Mouse (Mus musculus): ENCODE data around the gene 4930451I11Rik. TPM values are rescaled to one million over a fixed set of nuclear protein-coding genes. Genes with fewer than 3 reads are reported as not detected.

Gene 4930451I11Rik
- polyA plus RNA-seq (2015; fragmentation: Nextera tagmentation; extraction: Ambion mirVana): not detected in 2 replicates

- no peak for DNase-seq (ENCODE audit: low spot score)
Measured at GRCm38 (mm10) chr7:126831539-126831938, at the start of gene 4930451I11Rik. Gene 4930451I11Rik (minus strand): TSS chr7:126831639.

DNA sequence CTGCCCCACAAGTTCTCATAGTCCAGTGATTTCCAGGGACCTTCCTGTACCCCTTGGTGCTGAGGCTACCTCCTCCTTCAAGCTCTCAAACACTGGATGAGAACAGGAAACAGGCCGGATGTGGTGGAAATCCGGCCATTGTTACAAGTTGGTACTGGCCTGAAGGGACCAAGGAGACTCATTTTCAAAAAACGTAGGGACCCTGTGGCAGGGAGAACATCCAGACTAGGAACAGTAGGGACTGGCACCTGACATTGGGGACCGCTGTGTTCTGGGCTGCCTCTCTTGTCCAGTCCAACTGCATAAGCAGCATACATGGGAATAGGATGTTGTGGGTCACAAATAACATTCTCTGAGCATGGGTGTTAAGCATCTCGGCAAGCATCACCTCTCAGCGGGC is 49.6 kb upstream of the 4930451I11Rik start:
- no peak for DNase-seq (ENCODE audit: low spot score)

DNA sequence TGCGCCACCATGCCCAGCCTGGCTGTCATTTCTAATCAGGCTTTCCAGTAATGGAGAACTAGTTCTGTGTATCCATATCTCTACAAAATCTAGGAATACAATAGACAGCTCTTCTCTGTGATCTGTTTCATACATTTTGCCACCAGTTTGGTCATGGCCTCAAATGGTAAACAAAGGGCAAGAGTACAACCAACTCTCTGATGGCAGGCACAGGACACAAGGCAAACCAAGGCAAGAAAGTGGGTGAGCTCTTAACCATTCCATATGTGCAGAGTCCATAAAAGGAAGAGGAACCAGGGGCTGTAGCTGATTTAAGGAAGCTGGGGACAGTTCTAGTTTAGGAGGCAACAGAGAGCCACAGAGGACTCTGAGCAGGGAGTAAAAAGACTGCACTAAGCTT is 45.8 kb upstream of the 4930451I11Rik start:
- no peak for DNase-seq (ENCODE audit: low spot score)

DNA sequence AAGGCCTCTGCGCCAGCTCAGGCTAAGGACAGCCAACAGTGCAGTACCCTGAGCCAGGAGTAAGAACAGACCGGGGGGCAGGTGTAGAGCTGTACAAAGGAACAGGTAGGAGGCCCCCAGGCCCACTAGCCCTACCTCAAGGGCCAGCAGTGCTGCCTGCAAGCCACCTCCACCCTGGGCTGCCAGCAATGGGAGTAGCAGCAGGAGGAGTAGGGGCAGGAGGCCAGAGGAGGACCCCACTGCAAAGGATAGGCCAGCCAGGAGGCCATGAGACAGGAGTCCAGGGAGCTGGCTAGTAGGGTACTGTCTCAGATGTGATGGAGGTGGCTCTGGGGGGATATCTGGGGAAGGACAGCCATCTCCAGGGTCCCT is 39.1 kb upstream of the 4930451I11Rik start:
- DNase-seq (ENCODE audit: low spot score): no peak

GRCm38 (mm10) chr7:126869780-126870519 is 38.5 kb upstream of the 4930451I11Rik start:
- DNase-seq (ENCODE audit: low spot score): no peak

GRCm38 (mm10) chr7:126868003-126868402 is 36.6 kb upstream of the 4930451I11Rik start:
- DNase-seq (ENCODE audit: low spot score): no peak

GRCm38 (mm10) chr7:126867534-126867933 is 36.1 kb upstream of the 4930451I11Rik start:
- no peak for DNase-seq (ENCODE audit: low spot score)

DNA sequence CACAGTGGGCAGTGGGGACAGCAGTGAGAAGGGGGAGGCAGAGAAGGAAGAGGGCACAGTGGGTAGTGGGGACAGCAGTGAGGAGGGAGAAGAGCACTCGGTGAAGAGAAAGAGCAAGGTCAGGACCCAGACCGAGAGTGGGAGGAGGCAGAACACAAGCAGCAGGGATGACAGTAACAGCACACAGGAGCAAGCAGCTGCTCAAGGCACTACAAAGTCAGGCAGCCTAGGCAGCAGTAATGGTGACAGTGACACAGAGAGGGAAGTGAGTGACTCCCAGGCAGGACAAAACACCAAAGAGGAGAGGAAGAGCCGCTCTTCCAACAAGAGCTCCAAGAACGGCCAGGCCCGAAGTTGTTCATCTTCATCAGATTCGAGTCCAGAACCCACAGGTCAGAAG is 32.4 kb upstream of the 4930451I11Rik start:
- DNase-seq (ENCODE audit: low spot score): no peak

GRCm38 (mm10) chr7:126862147-126862784 is 30.8 kb upstream of the 4930451I11Rik start, which contains the start of gene Ino80e:
Gene Ino80e (minus strand): TSS chr7:126862377.
- peak; percentile 94 for DNase-seq (ENCODE audit: low spot score)

GRCm38 (mm10) chr7:126861429-126862130 is 30.1 kb upstream of the 4930451I11Rik start, which contains the start of gene Hirip3:
Gene Hirip3 (plus strand): TSS chr7:126861972.
- peak; percentile 92 for DNase-seq (ENCODE audit: low spot score)

DNA sequence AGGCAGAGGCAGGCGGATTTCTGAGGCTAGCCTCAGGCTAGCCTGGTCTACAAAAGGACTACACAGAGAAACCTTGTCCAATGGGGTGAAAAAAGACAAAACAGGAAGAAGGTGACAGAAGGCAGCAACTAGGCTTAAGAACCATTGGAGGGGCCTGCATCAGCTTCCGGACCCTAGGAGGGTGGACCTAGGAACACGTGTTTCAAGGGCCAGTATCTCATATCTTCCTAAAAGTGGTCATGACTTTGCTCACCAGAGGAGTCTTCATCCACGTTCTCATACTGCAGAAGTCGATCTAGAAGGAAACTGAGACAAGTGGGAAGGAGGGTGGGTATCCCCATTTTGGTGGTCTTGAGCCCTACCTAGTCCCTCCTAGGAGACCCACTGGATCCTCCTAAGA is 29.5 kb upstream of the 4930451I11Rik start:
- no peak for DNase-seq (ENCODE audit: low spot score)

- peak; percentile 73 for DNase-seq (ENCODE audit: low spot score)
Measured at GRCm38 (mm10) chr7:126856741-126857420, 25.4 kb upstream of the 4930451I11Rik start.

DNA sequence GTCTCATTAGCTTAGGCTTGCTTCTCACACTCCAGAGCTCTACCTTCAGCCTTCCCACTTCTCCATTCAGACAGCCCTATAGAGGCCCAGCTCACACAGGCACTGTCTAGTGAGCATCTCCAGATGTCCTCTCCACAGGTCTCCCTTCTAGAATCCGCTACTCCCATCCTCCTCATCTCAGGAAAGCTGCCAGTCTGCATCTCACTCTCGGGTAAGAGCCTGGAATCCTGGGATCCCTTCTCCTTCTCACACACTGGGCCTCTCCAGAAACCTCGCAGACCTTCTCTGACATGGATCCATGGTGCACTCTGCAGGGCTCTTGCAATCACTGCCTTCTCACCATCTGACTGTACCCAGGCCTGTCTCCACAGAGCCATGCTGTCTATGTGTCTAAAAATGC is 24.2 kb upstream of the 4930451I11Rik start:
- DNase-seq (ENCODE audit: low spot score): no peak

DNA sequence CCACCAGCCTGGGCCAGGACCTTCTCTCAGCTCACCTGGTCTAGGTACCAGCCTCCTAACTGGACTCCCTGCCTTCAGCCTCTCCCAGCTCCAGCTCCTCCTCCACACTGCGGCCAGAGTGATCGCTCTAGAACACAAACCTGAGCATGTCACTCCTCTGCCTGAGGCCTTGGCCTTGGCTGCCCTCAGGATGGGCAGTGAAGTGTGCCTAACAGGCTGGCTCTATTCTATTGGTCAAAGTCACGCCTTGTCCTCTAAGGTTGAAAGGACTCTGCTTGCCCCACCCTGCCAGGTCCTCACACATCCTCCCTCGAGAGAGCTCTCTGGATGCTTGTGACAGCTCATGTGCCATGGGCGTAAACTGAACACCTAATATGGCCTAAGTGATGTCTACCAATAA is 22.0 kb upstream of the 4930451I11Rik start:
- no peak for DNase-seq (ENCODE audit: low spot score)

GRCm38 (mm10) chr7:126851192-126851591 is 19.8 kb upstream of the 4930451I11Rik start:
- no peak for DNase-seq (ENCODE audit: low spot score)

DNA sequence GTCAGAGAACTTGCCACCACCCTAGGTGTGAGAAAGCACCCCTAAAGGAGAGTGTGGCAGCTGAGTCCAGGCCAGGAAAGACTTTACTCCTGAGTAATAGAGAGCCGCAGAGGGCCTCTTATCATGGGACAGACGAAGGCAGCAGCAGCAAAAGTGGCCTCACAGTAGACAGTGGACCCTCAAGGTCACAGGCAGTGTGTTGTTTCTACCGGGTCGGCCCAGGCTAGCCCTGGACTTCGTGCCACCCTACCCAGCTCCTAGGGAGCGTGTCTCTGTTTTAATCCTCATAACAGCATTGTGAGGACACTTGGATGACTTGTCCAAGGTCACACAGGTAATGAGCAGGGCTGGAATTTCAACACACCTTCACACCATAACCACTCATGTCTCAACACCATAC is 18.7 kb upstream of the 4930451I11Rik start:
- DNase-seq (ENCODE audit: low spot score): no peak

GRCm38 (mm10) chr7:126848794-126849193 is 17.4 kb upstream of the 4930451I11Rik start:
- no peak for DNase-seq (ENCODE audit: low spot score)

DNA sequence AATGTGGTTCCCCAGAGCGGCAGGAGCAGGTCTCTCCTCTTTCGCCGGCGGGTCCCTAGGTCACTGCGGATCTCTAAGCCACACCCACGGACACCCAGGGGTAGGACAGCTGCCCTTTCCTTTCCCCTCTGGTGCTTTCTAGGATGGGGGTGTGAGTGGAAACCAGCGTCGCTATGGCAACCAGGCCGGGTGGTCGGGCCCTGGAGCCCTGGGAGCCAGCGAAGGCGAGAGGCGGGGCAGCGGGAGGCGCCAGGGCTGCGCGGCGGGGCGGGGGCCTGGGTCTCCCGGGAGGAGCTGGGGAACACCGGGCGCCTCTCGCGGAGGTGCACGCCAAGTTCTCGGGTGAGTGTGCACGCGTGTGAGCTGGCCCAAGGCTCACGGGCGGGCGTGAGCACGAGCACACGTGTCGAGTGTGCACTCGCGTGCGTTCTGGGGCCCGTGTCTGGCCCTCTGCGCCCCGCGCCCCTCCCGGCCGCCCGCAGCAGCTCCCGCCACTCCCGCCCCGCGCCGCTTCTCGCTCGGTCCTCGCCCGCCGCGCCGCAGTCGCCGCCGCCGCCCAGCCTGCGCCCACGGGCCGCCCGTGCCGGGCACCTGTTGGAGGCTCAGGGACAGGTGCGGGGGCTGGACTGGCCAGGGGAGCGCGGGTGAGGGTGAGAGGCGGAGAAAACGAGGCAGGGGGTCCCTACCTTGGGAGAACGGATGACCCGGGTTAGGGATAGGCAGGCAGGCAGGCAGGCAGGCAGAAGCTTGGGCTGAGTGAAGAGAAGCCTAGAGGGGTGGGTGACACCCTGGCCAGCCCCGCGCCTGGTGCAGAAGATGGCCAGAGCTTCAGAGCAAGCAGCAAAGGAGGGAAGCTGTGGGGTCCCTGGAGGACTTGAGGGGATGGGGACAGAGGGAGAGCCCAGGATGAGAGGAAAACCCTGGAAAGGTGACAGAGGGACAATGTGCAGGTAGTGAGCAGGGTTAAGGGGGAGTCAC is 16.3 kb upstream of the 4930451I11Rik start:
- no peak for DNase-seq (ENCODE audit: low spot score)

DNA sequence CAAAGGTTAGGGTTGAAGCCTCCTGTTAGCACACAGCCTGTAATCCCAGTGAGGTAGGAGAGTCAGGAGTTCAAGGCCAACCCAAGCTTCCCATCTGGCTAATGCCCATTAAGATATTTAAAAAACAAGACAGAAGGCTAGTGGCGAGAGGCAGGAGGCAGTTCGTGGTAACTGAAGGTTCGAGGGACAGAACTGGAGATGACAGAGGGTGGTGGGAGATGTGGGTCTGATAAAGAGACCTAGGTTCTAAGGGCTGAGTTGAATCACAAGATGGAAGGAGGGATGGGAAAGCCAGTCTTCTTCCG is 15.6 kb upstream of the 4930451I11Rik start, which contains the start of gene Doc2a:
Gene Doc2a, plus strand, starts transcription at position 301 of the 305 bp plus-strand sequence.
- DNase-seq (ENCODE audit: low spot score): no peak

DNA sequence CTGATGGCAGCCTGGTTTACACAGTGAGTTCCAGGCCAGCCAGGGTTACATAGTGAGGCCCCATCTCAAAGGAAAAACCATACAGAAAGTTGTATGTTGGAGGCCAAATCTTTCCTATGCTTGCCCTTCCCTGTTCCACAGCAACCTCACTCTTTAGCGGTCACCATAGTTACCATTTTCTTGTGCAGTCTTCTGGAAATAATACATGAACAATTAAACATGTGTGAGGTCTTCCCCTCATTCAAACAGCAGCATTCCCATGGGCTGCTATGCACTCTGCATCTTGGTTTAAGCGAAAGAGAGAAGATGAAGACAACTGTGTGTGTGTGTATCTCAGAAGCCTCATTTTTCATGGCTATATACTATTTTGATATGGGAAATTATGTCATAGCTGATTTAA is 14.1 kb upstream of the 4930451I11Rik start:
- DNase-seq (ENCODE audit: low spot score): no peak
